Mouse (Mus musculus): ENCODE measurements around the gene Eif4a2.
A peak's percentile ranks its signal among the peaks of the same experiment; 100 is the strongest.

Gene Eif4a2

GRCm38 (mm10) chr16:23140911-23141310, 33.7 kb downstream of the Eif4a2 start:
- no peak for DNase-seq (ENCODE audit: low spot score in 2 of 2)

- DNase-seq (ENCODE audit: low spot score in 2 of 2): no peak
Observed at GRCm38 (mm10) chr16:23144326-23144725, 37.1 kb downstream of the Eif4a2 start.

GRCm38 (mm10) chr16:23145211-23145610, 38.0 kb downstream of the Eif4a2 start:
- no peak for DNase-seq (ENCODE audit: low spot score in 2 of 2)

GRCm38 (mm10) chr16:23146280-23146679, 39.0 kb downstream of the Eif4a2 start, which contains the start of gene Adipoq:
Adipoq (plus strand) TSS chr16:23146536.
- no peak for DNase-seq (ENCODE audit: low spot score in 2 of 2)

GRCm38 (mm10) chr16:23148936-23149335, 41.7 kb downstream of the Eif4a2 start:
- no peak for DNase-seq (ENCODE audit: low spot score in 2 of 2)

- no peak for DNase-seq (ENCODE audit: low spot score in 2 of 2)
Observed at GRCm38 (mm10) chr16:23149396-23149795, 42.2 kb downstream of the Eif4a2 start.

- DNase-seq (ENCODE audit: low spot score in 2 of 2): peak in 1 of 2 experiments; percentile 16
Observed at GRCm38 (mm10) chr16:23151423-23151822, 44.2 kb downstream of the Eif4a2 start.

- no peak for DNase-seq (ENCODE audit: low spot score in 2 of 2)
Observed at GRCm38 (mm10) chr16:23154261-23154660, 47.0 kb downstream of the Eif4a2 start.

- DNase-seq (ENCODE audit: low spot score in 2 of 2): no peak
Observed at GRCm38 (mm10) chr16:23157013-23157412, 49.8 kb downstream of the Eif4a2 start.

- DNase-seq (ENCODE audit: low spot score in 2 of 2): no peak
Observed at GRCm38 (mm10) chr16:23158292-23158691, 51.0 kb downstream of the Eif4a2 start.

GRCm38 (mm10) chr16:23158957-23159356, 51.7 kb downstream of the Eif4a2 start:
- no peak for DNase-seq (ENCODE audit: low spot score in 2 of 2)

GRCm38 (mm10) chr16:23159749-23160148, 52.5 kb downstream of the Eif4a2 start:
- no peak for DNase-seq (ENCODE audit: low spot score in 2 of 2)

- DNase-seq (ENCODE audit: low spot score in 2 of 2): no peak
Observed at GRCm38 (mm10) chr16:23162116-23162515, 54.9 kb downstream of the Eif4a2 start.

Measured in frontal cortex, postnatal 14 days (tissue).